Mouse (Mus musculus): ENCODE measurements around the gene Grm4. TPM values are rescaled to one million over a fixed set of nuclear protein-coding genes. Genes with fewer than 3 reads are reported as not detected.

Gene Grm4
- total RNA-seq, 2 experiments from 2014 or later, result 12.2 to 16.1 TPM

GRCm38 (mm10) chr17:27451787-27452186, 69.4 kb downstream of the Grm4 start:
- no peak for DNase-seq (ENCODE audit: low spot score in 2 of 2)

GRCm38 (mm10) chr17:27451216-27451615, 70.0 kb downstream of the Grm4 start:
- no peak for DNase-seq (ENCODE audit: low spot score in 2 of 2)

GRCm38 (mm10) chr17:27449757-27450330, 71.4 kb downstream of the Grm4 start:
- no peak for DNase-seq (ENCODE audit: low spot score in 2 of 2)

DNA sequence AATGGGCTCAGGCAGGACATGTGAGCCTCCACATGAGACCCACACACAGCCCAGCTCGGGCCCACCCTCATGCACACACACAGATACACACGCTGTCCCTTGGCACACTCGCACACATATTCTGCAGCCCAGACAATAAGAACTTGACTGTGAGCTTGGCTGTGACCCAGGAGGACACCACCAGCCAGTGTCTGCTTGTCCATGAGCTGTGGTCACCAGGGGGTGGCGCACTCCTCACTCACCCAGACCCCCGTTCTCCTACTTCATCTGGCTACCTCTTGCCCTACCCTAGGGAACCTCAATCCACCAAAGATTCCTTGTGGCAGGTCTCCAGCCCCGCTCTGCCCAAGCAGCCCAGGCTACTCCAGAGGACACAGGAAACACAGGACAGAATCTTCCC, 72.5 kb downstream of the Grm4 start:
- DNase-seq (ENCODE audit: low spot score in 2 of 2), result peak; percentile 36 to 40

DNA sequence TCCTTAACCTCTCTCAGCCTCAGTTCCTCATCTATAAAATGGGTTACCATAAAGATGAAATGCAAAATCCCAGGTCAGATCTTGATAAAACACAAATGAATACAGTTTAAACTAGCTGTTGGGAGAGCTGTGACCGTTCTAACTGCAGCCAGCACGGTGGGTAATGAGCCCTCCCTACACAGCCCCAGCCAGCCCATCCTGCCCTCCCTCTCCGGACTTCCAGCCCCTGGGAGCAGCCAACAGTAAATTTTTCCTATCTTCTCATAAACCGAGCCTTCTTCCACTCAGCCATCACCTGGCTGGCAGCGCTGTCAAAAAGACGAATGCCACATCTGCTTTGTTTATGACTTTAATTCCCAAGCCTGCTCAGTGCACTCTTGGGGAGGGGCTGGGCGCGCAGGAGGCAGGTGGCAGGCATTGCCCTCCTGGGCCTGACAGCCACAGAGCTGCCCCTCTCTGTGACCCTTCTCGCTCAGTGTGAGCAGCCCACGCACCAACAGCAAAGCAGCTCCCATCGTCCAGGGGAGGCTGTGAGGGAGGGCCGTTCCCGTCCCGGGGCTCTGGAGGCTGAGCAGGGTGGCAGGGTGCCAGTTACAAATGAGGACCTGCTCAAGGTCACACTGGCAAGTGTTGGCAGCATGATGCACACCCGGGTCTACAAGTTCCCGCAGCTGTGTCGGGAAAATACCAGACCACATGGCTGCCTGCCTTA, 75.7 kb downstream of the Grm4 start:
- DNase-seq (ENCODE audit: low spot score in 2 of 2), result no peak

DNA sequence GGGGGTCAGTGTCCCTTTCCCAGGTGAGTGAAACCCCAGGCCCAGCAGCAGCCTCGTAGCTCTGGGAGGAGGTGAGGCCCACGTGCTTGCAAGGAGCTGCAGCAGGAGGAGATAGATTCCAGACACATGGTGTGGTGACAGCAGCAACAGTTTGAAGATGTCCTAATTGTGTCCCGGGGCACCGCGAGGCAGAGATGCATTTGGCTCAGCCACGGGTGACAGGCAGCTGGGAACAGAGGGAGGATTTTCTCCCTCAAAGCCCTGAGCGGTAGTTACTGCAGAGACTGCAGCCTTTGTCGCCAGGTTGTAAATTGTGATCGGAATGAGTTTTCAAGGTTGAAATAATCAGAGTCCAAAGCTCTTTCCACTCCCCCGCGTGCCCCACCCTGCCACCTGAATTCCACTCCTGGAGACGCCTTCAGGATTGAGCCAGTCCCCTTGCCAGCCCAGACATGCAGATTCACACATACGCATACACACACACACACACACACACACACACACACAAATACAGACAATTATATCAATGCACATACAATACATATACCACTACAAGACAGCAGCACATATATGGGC, 78.6 kb downstream of the Grm4 start:
- DNase-seq (ENCODE audit: low spot score in 2 of 2), result no peak

GRCm38 (mm10) chr17:27441778-27442177, 79.4 kb downstream of the Grm4 start:
- no peak for DNase-seq (ENCODE audit: low spot score in 2 of 2)

GRCm38 (mm10) chr17:27435799-27436198, 85.4 kb downstream of the Grm4 start:
- no peak for DNase-seq (ENCODE audit: low spot score in 2 of 2)

GRCm38 (mm10) chr17:27435225-27435624, 86.0 kb downstream of the Grm4 start:
- DNase-seq (ENCODE audit: low spot score in 2 of 2), result no peak

DNA sequence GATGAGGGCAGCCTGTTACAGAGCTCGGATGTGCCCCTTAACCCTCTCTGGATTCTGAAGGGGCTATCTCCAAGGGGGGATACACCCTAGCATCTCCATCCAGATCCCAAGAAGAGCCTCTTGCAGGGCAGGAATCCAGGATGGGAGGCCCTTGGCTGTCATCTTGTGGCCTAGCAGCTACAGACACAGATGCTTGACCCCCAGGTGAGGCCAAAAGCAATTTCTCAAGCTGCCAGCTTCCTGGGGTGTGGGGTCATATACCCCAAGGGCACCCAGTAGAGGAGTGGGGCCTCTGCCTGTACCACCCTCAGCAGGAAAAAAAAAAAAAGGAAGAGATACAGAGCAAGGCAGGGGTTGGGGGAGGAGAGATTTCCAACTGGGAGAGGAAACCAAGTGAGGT, 87.1 kb downstream of the Grm4 start:
- DNase-seq (ENCODE audit: low spot score in 2 of 2), result no peak

DNA sequence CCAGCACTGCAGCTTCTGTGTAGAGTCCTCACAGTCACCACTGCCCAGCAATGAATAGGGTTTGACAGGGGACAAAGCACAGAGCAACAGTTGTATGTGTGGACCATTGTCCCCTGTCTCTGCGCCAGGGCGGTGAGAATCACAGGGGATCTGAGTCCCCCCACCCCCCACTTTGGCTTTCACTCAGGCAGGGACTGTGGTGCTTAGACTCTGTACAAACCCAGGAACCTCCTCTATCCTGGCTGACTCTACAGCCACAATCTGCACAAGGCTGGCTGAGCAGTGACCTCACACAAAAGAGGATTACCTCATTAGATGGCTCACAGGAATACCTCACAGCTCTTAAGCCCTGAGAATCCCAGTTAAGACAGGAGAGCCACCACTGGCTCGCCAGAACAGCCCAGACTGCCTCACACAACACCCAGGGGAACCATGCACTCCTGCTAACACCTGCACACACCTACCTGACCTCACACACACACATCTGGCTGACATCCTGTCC, 88.0 kb downstream of the Grm4 start:
- no peak for DNase-seq (ENCODE audit: low spot score in 2 of 2)

DNA sequence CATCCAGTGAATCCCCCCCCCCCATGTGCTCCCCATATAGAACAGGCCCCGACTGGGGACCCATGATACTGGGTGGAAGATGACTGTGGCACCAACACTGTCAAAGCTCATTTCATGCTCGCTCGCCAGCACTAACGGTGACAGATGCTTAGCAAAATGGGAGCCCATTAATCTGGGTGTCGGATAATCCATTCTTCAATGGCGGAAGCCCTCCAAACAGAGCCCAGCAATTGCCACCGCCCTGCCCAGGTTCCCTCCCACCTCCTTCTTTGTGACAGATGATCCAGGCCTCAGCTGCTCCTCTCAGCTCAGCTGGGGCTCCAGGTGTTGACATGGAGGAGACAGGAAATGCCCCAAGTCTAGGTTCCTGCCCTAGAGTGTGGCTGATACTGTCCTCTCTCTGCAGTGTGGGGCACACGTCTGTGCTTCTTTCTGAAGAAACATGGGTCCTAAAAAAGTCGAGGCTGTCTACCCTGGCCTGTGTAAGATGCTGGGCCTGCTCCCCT, 89.0 kb downstream of the Grm4 start:
- DNase-seq (ENCODE audit: low spot score in 2 of 2), result no peak

DNA sequence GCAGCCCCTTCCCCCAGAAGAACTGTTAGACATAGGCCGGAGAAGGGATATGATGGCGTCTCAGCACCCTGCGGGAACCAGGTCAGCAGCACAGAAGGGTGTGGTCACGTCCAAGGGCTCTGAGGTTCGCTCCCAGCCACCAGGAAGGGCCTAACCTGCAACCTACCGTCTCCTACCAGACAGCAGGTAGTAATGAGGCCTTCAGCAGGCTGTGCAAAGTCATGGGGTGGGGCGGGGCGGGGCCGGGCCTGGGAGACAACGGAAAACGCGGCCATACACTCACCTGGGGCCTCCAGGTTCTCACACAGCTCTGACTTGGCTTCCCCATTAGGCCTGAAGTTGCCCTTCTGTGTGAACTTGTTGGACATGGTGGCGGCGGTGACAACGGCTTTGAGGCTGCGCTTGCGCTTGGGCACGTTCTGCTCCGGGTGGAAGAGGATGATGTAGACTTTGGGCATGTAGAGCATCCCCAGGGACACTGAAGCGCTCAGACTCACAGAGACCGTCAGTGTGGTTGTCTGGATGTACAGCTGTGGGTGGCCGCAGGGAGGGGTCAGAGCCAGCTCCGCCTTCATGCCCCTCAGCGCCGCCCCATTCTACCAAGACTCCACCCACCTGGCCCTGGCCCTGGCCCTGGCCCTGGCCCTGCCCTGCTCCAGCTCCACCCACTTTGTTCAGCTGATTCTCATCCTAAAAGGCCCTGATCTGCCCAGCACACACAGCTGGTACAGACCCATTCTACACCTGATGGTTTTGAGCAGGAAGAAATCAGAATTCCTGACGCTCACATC, 90.0 kb downstream of the Grm4 start:
- DNase-seq (ENCODE audit: low spot score in 2 of 2), result no peak

- no peak for DNase-seq (ENCODE audit: low spot score in 2 of 2)
Observed at GRCm38 (mm10) chr17:27429757-27430156, 91.4 kb downstream of the Grm4 start.

GRCm38 (mm10) chr17:27425016-27425415, 96.2 kb downstream of the Grm4 start:
- no peak for DNase-seq (ENCODE audit: low spot score in 2 of 2)

DNA sequence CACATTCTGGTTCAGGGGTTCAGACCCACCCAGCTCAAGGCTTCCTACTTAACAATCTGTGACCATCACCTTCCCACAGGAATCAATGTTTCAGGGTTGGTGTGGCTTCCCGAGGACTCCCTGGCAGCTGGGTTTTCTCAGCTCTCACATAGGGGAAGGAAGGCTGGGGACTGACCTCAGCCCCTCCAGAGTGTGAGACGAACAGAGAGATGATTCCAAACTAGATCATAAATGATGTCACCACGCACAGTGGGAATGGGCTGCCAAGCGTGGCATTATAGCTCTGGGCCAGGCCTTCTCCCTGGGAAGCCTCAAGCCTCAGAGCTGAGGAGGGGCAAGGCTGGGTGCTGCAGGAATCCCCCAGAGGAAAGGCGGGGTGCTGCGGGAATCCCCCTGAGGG, 96.8 kb downstream of the Grm4 start:
- no peak for DNase-seq (ENCODE audit: low spot score in 2 of 2)

DNA sequence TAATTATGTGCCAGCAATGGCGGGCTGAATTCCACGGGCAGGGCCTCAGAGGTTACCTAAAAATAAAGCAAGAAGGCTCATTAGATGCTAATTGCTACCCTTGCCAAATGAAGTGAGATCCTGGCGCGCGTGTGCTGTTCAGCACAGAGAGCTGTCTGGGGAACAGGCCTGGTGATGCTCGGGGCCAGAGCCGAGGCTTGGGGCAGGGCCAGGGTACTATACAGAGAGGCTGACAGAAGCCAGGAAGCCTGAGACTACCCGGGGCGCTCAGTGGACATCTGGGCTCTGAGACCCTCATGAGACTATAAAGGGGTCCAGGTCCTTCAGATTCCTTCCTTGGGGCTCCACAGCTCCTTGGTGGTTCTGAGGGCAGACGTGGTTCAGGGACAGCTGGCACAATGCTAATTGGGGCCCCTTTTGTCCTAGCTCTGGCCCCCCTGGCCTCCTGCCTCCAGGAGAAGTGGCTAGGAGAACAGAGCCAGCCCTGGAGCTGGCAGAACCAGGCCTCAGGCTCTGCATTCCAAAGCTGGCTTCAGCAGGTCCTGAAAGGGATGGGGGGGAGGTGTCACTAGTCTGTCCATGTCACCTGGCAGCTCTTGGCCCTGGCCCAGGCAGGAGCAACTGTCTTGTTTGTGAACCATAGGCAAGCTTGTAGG, 98.3 kb downstream of the Grm4 start:
- DNase-seq (ENCODE audit: low spot score in 2 of 2), result peak; percentile 59 to 74

DNA sequence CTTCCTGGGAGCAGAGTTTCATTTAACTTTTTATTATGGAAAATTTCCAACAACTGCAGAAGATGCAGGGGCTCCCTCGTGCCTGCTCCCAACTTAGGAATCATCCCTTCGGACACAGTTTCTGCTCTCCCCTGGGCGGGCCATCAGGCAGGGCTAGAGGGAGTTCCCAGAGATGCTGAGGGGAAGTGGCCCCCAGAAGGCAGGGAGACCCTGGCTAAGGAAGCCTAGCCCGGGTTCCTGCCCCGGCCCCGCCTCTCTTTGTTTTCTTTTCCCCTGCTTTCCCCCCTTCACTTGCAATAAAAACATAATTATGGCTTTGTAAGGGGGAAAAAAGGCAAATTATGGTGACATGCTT, 98.9 kb downstream of the Grm4 start:
- DNase-seq (ENCODE audit: low spot score in 2 of 2), result no peak

DNA sequence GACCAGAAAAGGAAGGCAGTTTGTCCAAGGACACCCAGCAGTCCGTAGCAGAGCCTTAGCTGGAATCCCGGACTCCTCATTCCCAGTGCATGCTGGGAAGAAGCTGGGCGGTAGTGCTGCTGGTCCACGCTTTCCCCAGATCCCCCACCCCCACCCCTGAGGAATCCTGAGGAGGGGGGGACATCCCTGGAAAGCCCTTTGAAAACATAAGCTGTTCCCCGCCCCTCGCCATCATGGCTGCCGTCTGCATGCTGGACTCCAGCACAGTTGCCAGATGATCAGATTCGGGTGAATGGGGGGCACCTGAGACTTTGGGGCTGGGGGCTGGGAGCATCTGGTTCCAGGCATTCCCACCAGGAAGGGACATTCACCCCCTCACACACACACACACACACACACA, 99.4 kb downstream of the Grm4 start:
- DNase-seq (ENCODE audit: low spot score in 2 of 2), result no peak

DNA sequence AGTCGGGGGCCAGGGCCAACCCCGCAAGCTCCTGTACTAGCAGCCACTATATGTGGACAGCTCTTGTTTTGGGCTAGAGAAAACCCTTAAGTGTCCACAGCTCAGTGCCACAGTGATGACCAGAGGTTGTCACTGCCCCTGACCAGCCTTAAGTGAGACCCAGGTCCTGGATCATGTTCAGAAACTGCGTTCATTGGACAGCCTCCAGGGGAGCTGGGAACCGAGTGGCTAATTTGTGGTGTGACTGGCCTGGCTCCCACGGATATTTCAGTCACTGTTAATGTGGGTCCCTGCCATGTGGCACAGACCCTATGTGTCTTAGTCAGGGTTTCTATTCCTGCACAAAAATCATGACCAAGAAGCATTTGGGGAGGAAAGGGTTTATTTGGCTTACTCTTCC, 112.2 kb downstream of the Grm4 start:
- DNase-seq (ENCODE audit: low spot score in 2 of 2), result no peak

GRCm38 (mm10) chr17:27408531-27408930, 112.7 kb downstream of the Grm4 start:
- no peak for DNase-seq (ENCODE audit: low spot score in 2 of 2)

Data from layer of hippocampus, postnatal 10 days (tissue).